Mouse (Mus musculus) stomach, embryonic 16.5 days (tissue): ENCODE measurements around the gene Tmem232. TPM values are rescaled to one million over a fixed set of nuclear protein-coding genes. Genes with fewer than 3 reads are reported as not detected.

Source experiments
- ATAC-seq: fragments of 200-750 bp; cut with Nextera tagmentation; 2 replicates; pipeline ENCODE4 v1.8.0; 2017; ENCODE audit warnings: moderate number of reproducible peaks, moderate TSS enrichment; ENCODE audit not compliant: insufficient read depth, low FRiP score
- H3K27ac ChIP-seq: fragments of 300-500 bp; sonication (generic); 2 replicates; pipeline ENCODE4 v1.5.1; 2014; ENCODE audit warnings: low read length
- H3K27me3 ChIP-seq: fragments of 300-500 bp; sonication (generic); 2 replicates; pipeline ENCODE4 v1.6.1; 2014; ENCODE audit warnings: low read length, control low read depth, mixed read lengths; ENCODE audit not compliant: control insufficient read depth, insufficient read depth
- H3K36me3 ChIP-seq: fragments of 300-500 bp; sonication (generic); 2 replicates; pipeline ENCODE4 v1.6.1; 2014; ENCODE audit warnings: low read length; ENCODE audit not compliant: control insufficient read depth, insufficient read depth
- H3K4me1 ChIP-seq: fragments of 300-500 bp; sonication (generic); 2 replicates; pipeline ENCODE4 v1.6.1; 2014; ENCODE audit warnings: low read length, control low read depth, mixed read lengths; ENCODE audit not compliant: control insufficient read depth, insufficient read depth
- H3K4me2 ChIP-seq: fragments of 300-500 bp; sonication (generic); 2 replicates; pipeline ENCODE4 v1.6.1; 2014; ENCODE audit warnings: low read depth, low read length, mixed read lengths
- H3K4me3 ChIP-seq: fragments of 300-500 bp; sonication (generic); replicated peaks from 2 replicates; pipeline ENCODE4 v1.5.1; 2014; ENCODE audit warnings: mild to moderate bottlenecking, low read length
- H3K9ac ChIP-seq: fragments of 300-500 bp; sonication (generic); 2 replicates; pipeline ENCODE4 v1.6.1; 2014; ENCODE audit warnings: low read length
- H3K9me3 ChIP-seq: fragments of 300-500 bp; sonication (generic); replicated peaks from 2 replicates; pipeline ENCODE4 v1.6.1; 2016; ENCODE audit warnings: low read length, control low read depth; ENCODE audit not compliant: control insufficient read depth
- WGBS: fragments of 180-500 bp; shearing (Covaris S2); extraction: QIAGEN DNeasy Blood & Tissue Kit; methylation state at CpG from one replicate; pipeline ENCODE4 v1.1.7; 2014; 5-methylcytosine and 5-hydroxymethylcytosine counted together
- polyA plus RNA-seq: library from polyadenylated mRNA; unstranded; fragments of >200 nt; fragmentation: Nextera tagmentation; extraction: Ambion mirVana; gene quantifications from 2 replicates; pipeline ENCODE4 v1.2.1, GENCODE M21; 2015

Gene Tmem232
- polyA plus RNA-seq, 1 experiment from 2014 or later = not detected

DNA sequence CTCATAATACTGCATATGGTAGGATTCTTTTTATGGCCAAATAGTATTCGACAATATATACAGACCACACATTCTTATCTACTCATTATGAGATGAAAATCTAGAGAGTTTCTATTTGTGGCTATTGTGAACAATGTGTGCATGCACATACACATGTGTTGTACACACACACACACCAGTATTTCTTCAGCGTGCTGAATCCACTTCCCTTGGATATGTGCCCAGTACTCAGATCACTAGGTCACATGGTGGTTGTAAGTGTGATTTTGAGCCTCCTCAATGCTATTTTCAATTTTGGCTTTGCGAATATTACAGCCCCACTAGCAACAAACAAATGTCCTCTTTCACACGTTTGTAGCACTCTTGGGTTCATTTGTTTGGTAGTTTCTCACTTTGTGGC, 200.6 kb downstream of the Tmem232 start:
- Histone ChIP-seq H3K36me3 (no peaks in the 10 kb centered on the region), H3K9ac (no peak overlapping the region), H3K27ac (no peak overlapping the region), H3K4me3 (no peak overlapping the region), H3K4me1 (no peaks in the 10 kb centered on the region), H3K27me3 (no peaks in the 10 kb centered on the region), H3K4me2 (no peak overlapping the region), H3K9me3 (no peaks in the 10 kb centered on the region)
- ATAC-seq = no peak
- WGBS = 64% methylated on average over 4 of the region's 4 CpGs

DNA sequence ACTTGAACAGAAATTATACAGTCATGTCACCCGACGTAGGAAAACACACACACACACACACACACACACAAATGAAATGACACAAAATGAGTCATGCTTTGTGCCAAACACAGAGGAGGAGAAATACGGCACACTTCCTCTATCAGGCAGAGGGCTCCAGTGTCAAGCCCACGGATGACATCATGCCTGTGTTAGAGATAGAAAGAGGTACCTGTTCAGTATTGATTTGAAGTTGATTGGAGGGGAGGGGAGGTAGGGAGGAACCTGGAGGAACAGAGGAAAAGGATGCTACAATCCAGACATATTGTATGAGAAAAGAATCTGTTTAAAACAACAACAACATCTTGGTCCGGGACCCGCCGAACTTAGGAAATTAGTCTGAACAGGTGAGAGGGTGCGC, 209.8 kb downstream of the Tmem232 start:
- no peaks in the 10 kb centered on the region for H3K27me3 ChIP-seq
- H3K9ac ChIP-seq = no peak overlapping the region
- ATAC-seq = no peak
- H3K27ac ChIP-seq = no peak overlapping the region
- H3K9me3 ChIP-seq = no peaks in the 10 kb centered on the region
- no peaks in the 10 kb centered on the region for H3K36me3 ChIP-seq
- no peaks in the 10 kb centered on the region for H3K4me1 ChIP-seq
- no peak overlapping the region for H3K4me3 ChIP-seq
- 85% methylated on average over 8 of the region's 8 CpGs for WGBS
- no peak overlapping the region for H3K4me2 ChIP-seq

DNA sequence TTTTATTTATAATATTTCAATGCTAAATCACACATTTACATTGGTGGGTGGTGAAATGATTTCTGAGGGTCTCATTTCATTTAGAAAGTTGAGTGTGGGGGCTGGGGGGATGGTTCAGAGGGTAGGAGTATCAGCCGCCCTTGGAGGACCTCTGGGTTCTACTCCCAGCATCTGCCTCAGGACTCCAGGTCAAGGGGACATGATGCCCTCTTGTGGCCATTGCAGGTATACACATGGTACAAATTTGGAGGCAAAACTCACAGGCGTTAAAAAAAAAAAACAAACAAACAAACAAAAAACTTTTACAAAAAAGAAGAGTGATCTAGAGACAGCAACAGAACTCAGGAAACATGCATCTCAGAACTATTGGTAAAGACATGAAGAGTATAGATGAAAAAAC, 215.3 kb downstream of the Tmem232 start:
- H3K4me3 ChIP-seq = no peak overlapping the region
- ATAC-seq = no peak
- H3K27ac ChIP-seq = no peak overlapping the region
- WGBS = 14% methylated on average over 2 of the region's 2 CpGs
- H3K36me3 ChIP-seq = no peaks in the 10 kb centered on the region
- H3K9ac ChIP-seq = no peak overlapping the region
- H3K9me3 ChIP-seq = no peaks in the 10 kb centered on the region
- H3K4me2 ChIP-seq = no peak overlapping the region
- no peaks in the 10 kb centered on the region for H3K27me3 ChIP-seq
- H3K4me1 ChIP-seq = no peaks in the 10 kb centered on the region

DNA sequence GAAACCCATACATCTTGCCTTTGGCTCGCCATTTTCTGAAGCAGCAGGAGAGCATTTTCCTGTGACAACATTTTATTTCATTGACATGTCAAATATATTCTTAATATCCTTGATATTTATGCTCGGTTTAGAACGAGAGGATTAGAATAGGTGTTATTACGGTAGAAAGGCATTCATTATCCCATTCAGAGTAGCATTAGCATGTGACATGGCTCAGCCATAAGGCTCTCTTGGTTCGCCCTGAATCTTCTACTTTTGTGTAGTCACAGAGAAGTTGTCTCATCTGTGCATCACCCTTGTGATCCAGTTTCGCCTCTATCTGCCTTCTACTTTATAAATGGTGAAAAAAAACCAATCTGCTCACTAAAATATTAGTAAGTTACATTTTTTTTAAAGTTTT, 220.0 kb downstream of the Tmem232 start:
- Histone ChIP-seq H3K4me2 (no peak overlapping the region), H3K4me1 (no peaks in the 10 kb centered on the region), H3K4me3 (no peak overlapping the region), H3K9me3 (no peaks in the 10 kb centered on the region), H3K27ac (no peak overlapping the region), H3K36me3 (no peaks in the 10 kb centered on the region), H3K27me3 (no peaks in the 10 kb centered on the region), H3K9ac (no peak overlapping the region)
- WGBS = 86% methylated on average over 6 of the region's 6 CpGs
- no peak for ATAC-seq

DNA sequence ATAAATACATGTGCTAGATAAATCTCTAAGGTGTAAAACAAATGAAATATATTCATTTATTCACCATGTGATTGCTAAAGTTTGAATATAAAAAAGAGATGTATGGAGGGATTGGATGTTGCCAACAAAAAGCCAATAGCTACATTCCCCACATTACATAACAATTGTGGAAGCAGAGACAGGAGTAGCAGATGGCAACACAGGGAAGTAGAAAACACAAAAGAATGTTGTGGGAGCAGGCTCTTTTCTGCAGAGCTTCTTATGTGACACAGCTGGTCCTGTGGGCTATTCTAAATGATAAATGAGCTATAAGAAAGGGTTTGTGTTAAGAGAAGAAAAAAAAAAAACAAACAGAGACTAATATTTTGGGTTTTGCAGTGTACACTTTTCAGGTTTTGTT, 240.6 kb downstream of the Tmem232 start:
- Histone ChIP-seq H3K27ac (no peak overlapping the region), H3K4me1 (no peaks in the 10 kb centered on the region), H3K36me3 (no peaks in the 10 kb centered on the region), H3K9ac (no peak overlapping the region), H3K4me2 (no peak overlapping the region), H3K4me3 (no peak overlapping the region), H3K27me3 (no peaks in the 10 kb centered on the region), H3K9me3 (no peaks in the 10 kb centered on the region)
- ATAC-seq = no peak

DNA sequence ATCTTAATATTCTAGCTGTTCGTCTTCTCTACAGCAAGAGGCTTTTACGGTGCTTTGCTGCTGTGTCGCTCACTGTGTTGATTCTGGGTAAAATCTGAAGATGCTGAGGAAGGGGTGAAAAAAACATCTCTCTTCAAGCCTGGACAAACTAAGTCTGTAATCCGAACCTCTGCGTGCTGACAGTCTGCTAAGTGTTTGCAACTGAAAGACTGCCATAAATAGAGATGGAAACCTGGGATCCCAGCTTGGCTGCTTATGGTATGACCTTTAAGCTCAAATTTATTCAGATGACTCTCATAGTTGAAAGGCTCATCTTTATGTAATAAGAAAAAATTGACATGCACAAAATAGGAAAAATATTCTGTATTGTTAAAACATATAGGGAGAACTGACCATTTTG, 242.8 kb downstream of the Tmem232 start:
- Histone ChIP-seq H3K9ac (no peak overlapping the region), H3K4me1 (no peaks in the 10 kb centered on the region), H3K4me3 (no peak overlapping the region), H3K36me3 (no peaks in the 10 kb centered on the region), H3K9me3 (no peaks in the 10 kb centered on the region), H3K4me2 (no peak overlapping the region), H3K27me3 (no peaks in the 10 kb centered on the region), H3K27ac (no peak overlapping the region)
- 77% methylated on average over 5 of the region's 5 CpGs for WGBS
- no peak for ATAC-seq

DNA sequence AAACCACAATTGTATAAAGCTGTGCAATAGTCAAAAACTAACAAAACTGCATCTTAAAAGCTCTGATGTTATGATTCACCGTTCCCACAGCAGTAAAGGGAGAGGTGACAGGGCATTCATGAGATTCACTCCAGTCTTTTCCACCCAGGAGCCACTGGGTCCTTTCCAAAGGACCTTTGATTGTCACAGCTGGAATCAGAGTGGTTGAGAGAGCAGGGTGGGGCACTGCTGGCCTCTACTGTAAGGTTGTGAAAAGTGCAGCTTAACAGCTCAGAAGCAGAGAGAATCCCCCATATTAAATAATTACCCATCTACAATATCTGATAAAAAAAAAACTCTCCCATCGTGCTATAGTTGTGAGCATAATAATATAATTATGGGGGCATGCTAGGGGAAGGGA, 288.4 kb downstream of the Tmem232 start:
- H3K36me3 ChIP-seq = no peaks in the 10 kb centered on the region

DNA sequence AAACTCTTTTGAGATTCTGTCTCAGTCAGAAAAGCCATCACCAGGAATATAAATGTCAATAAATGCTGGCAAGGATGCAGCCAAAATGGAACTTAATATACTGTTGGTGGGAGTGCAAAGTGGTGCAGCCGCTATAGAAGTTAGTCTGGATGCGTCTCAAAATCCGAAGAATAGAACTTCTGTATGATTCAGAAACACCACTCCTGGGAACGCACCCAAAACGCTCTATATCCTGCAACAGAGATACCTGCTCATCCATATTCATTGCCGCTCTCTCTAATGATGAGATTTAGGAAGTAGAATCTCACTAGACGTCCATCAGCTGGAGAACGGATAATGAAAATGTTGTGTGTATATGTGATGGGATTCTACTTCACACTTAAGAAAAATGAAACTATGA, 290.3 kb downstream of the Tmem232 start:
- ATAC-seq = no peak
- H3K27ac ChIP-seq = no peak overlapping the region
- no peak overlapping the region for H3K9ac ChIP-seq
- H3K4me3 ChIP-seq = no peak overlapping the region
- 86% methylated on average over 8 of the region's 8 CpGs for WGBS
- H3K4me2 ChIP-seq = no peak overlapping the region
- no peaks in the 10 kb centered on the region for H3K9me3 ChIP-seq
- no peaks in the 10 kb centered on the region for H3K27me3 ChIP-seq
- H3K36me3 ChIP-seq = no peaks in the 10 kb centered on the region
- no peaks in the 10 kb centered on the region for H3K4me1 ChIP-seq

More for the DNA sequence above, 288.4 kb downstream of the Tmem232 start:
- Histone ChIP-seq H3K27ac (no peak overlapping the region), H3K4me2 (no peak overlapping the region), H3K9me3 (no peaks in the 10 kb centered on the region), H3K9ac (no peak overlapping the region), H3K4me3 (no peak overlapping the region), H3K27me3 (no peaks in the 10 kb centered on the region), H3K4me1 (no peaks in the 10 kb centered on the region)
- ATAC-seq = no peak
- 59% methylated on average over 2 of the region's 2 CpGs for WGBS

DNA sequence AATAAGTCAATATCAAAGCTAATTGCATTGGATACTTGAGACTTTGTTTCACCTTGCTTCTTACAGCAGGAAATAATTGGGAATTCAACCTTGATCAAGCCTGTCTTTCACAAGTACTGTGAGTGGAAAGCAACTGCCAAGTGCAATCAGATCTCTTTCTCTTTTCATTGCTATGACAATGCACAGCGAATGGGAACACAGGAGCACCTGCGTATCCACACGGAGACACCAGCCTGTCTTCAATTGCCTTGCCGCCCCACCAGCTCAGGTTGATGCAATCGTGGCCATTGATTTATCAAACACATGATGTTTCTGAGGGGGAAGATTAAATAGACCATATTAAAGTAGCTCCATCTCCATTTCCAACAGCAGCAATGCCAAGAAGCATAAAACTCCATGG, 296.9 kb downstream of the Tmem232 start:
- Histone ChIP-seq H3K9me3 (no peaks in the 10 kb centered on the region), H3K4me2 (no peak overlapping the region), H3K27me3 (no peaks in the 10 kb centered on the region), H3K36me3 (no peaks in the 10 kb centered on the region), H3K27ac (no peak overlapping the region), H3K9ac (no peak overlapping the region), H3K4me3 (no peak overlapping the region), H3K4me1 (no peaks in the 10 kb centered on the region)
- WGBS = 88% methylated on average over 5 of the region's 5 CpGs
- ATAC-seq = no peak

DNA sequence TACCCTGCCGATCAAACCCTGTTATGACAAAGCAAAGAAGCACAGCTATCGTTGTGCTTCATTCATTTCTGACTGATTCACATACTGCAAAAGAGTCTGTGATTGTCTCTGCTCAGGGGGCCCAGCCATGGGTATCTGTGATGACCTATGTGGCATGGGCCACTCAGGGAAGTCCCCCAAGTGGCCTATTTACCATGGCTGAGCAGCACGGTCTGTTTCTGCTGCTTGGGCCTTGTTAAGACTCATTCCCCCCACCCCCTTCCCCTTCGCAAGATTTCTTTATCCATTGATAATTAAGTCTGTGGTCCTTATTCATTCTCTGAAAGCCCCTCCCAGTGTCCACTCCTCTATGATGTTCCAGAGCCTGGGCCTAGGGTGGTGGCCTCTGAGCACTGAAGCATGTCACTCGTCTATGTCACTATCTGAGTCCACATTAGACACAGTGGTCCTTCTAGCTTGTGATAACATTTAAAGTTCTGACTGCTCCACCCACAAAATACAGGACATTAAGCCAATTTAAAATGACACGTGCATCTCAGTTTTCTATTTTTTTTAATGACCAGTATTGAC, 315.1 kb downstream of the Tmem232 start:
- 73% methylated on average over 6 of the region's 6 CpGs for WGBS
- no peaks in the 10 kb centered on the region for H3K36me3 ChIP-seq
- H3K4me2 ChIP-seq = no peak overlapping the region
- H3K27ac ChIP-seq = no peak overlapping the region
- no peak overlapping the region for H3K9ac ChIP-seq
- ATAC-seq = no peak
- peaks cover 2% of the 10 kb centered on the region; the same call in 1 of the 2 replicates for H3K4me1 ChIP-seq
- no peak overlapping the region for H3K4me3 ChIP-seq
- H3K27me3 ChIP-seq = no peaks in the 10 kb centered on the region
- no peaks in the 10 kb centered on the region for H3K9me3 ChIP-seq
